Mouse (Mus musculus): ENCODE measurements around the gene Tmem247. TPM values are rescaled to one million over a fixed set of nuclear protein-coding genes. Genes with fewer than 3 reads are reported as not detected.

Gene Tmem247
- total RNA-seq (2021): not detected
- long read RNA-seq, experiment 1: 0 reads
- long read RNA-seq, experiment 2: 0 reads

DNA sequence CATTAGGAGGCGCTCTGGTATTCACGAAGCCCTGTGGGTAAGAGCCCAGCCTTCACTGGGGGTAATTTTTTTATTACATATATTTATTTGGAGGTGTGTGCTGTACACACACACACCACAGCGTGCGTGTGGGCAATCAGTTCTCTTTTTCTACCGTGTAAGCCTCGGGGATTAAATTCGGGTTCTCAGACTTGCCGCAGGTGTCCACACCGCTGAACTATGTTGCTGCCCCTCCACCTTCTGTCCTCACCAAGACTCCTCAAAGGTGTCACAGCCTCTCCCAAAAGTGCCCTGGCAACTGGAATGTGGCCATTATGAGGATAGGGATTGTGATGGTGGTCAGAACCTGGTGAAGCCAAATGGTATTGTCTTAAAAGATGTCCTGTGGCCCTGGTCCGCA lies at the start of gene Tmem247:
Tmem247 (plus strand) TSS at position 301 of the 400 bp plus-strand sequence.
- intact Hi-C loops (cut with DNase I): no loop called here
- DNase-seq (ENCODE audit: low spot score in 2 of 2): no peak

DNA sequence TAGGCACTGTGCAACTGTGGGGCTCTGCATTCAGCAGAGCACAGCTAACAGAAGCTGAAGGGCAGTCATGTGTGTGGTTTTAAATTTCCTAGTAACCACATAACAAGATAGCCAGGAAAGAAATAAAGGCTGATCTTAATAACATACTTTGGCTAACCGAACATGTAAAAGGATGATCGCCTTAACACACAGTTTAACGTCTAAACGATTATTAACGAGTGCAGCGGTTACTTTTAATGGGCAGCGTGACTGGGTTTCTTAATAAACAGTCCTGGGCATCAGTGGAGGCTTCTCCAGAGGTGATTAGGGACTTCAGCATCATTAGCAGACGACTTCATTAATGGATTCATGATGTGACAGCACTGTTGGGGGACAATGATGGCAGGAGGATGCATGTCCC lies 46.6 kb upstream of the Tmem247 start:
- intact Hi-C loops (cut with DNase I): no loop called here
- DNase-seq (ENCODE audit: low spot score in 2 of 2): no peak

GRCm38 (mm10) chr17:86872643-86873042 lies 44.5 kb upstream of the Tmem247 start:
- intact Hi-C loops (cut with DNase I): no loop called here

DNA sequence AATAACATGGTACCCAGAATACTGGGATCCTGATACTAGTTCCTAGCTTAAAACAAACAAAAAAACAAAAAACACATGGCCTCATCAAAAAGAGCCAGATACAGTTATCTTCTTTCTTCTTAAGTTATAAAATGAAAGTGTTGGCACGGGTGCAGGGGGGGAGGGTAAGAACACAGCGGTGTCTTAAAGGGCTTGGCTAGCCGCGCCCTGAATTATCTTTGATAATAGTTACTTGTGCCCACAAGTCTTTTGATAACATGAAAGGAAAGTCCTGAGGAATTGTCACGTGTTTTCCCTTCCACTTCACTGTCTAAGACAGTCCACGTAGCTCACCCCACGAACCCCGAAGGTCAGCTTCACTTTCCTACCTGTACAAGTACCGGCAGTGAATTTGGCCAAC lies 40.2 kb upstream of the Tmem247 start:
- no peak for DNase-seq (ENCODE audit: low spot score in 2 of 2)
- intact Hi-C loops (cut with DNase I): no loop called here

More at GRCm38 (mm10) chr17:86872643-86873042, 44.5 kb upstream of the Tmem247 start:
- no peak for DNase-seq (ENCODE audit: low spot score in 2 of 2)

DNA sequence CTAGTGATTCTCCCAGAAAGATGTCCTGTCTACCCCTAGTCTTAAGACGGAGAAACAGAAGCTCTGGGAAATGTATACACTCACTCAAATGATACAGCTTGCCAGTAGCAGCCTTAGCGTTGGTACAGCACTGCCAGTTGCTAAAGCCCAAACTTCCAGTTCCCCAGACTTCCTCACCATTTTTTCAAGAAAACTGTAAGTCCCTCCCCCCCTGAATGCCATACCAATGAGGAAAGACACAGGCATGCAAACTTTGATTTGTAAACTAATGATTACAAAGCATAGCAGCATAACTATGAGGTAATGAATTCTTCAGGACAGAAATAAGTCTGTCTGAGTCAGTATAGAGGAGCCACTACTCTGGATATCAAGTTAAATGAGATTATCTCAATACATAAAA lies 39.4 kb upstream of the Tmem247 start:
- no peak for DNase-seq (ENCODE audit: low spot score in 2 of 2)
- intact Hi-C loops (cut with DNase I): no loop called here

DNA sequence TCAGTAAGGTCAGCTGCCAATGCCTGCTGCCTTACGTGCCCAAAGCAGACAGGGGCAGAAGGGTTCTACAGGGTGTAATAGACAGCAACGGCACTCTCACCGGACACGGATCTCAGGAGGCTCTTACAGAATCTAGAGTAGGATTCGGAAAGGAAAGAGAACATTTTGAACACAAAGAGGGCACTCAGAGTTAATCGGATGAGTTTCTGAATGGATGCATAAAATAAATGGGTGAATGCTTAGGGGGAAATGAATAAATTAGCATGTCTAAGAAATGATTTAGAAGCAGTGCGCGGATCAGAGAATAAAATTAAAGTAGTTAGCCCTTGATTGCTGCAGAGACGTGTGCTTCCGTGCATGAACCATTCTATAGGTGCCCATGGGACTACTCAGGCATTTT lies 37.1 kb upstream of the Tmem247 start:
- intact Hi-C loops (cut with DNase I): no loop called here
- DNase-seq (ENCODE audit: low spot score in 2 of 2): no peak

- no peak for DNase-seq (ENCODE audit: low spot score in 2 of 2)
- intact Hi-C loops (cut with DNase I): no loop called here
Measured at GRCm38 (mm10) chr17:86880461-86881044, 36.6 kb upstream of the Tmem247 start.

GRCm38 (mm10) chr17:86895191-86895590 lies 22.0 kb upstream of the Tmem247 start:
- intact Hi-C loops (cut with DNase I): no loop called here

GRCm38 (mm10) chr17:86897486-86898165 lies 19.5 kb upstream of the Tmem247 start:
- DNase-seq (ENCODE audit: low spot score in 2 of 2): no peak
- intact Hi-C loops (cut with DNase I): no loop called here

More at GRCm38 (mm10) chr17:86895191-86895590, 22.0 kb upstream of the Tmem247 start:
- DNase-seq (ENCODE audit: low spot score in 2 of 2): no peak

- DNase-seq (ENCODE audit: low spot score in 2 of 2): no peak
- intact Hi-C loops (cut with DNase I): loop anchor here (10.0 kb wide), 1 partner anchor 595 kb away; no protein-coding TSS in a partner anchor
Measured at GRCm38 (mm10) chr17:86899821-86900220, 17.3 kb upstream of the Tmem247 start.

GRCm38 (mm10) chr17:86900564-86900963 lies 16.6 kb upstream of the Tmem247 start:
- intact Hi-C loops (cut with DNase I): loop anchor here (10.0 kb wide), 1 partner anchor 596 kb away; no protein-coding TSS in a partner anchor
- no peak for DNase-seq (ENCODE audit: low spot score in 2 of 2)

GRCm38 (mm10) chr17:86902399-86903067 lies 14.6 kb upstream of the Tmem247 start:
- DNase-seq (ENCODE audit: low spot score in 2 of 2): no peak
- intact Hi-C loops (cut with DNase I): loop anchor here (10.0 kb wide), 1 partner anchor 598 kb away; no protein-coding TSS in a partner anchor

GRCm38 (mm10) chr17:86903596-86903995 lies 13.6 kb upstream of the Tmem247 start:
- DNase-seq (ENCODE audit: low spot score in 2 of 2): peak in 1 of 2 experiments; percentile 40
- intact Hi-C loops (cut with DNase I): loop anchor here (10.0 kb wide), 1 partner anchor 599 kb away; no protein-coding TSS in a partner anchor

DNA sequence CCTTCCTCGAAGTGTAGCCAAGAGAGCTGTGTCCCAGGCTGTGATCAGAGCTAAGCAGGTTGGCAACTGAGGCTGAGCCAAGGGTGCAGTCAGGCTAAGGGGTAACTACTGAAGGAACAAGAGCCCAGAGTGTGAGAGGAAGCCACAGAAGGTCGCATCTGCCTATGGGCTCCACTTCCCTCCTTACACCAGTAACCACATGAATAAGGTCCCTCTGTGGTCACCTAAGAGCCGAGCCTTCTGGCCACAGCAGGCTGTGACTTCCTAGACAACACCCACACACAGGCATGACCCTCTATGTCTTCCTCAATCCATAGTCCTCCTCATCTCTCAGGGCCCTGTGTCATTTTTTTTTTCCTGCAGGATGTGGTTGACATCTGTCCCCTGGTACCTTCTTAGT lies 12.9 kb upstream of the Tmem247 start:
- intact Hi-C loops (cut with DNase I): loop anchor here (10.0 kb wide), 1 partner anchor 599 kb away; no protein-coding TSS in a partner anchor

DNA sequence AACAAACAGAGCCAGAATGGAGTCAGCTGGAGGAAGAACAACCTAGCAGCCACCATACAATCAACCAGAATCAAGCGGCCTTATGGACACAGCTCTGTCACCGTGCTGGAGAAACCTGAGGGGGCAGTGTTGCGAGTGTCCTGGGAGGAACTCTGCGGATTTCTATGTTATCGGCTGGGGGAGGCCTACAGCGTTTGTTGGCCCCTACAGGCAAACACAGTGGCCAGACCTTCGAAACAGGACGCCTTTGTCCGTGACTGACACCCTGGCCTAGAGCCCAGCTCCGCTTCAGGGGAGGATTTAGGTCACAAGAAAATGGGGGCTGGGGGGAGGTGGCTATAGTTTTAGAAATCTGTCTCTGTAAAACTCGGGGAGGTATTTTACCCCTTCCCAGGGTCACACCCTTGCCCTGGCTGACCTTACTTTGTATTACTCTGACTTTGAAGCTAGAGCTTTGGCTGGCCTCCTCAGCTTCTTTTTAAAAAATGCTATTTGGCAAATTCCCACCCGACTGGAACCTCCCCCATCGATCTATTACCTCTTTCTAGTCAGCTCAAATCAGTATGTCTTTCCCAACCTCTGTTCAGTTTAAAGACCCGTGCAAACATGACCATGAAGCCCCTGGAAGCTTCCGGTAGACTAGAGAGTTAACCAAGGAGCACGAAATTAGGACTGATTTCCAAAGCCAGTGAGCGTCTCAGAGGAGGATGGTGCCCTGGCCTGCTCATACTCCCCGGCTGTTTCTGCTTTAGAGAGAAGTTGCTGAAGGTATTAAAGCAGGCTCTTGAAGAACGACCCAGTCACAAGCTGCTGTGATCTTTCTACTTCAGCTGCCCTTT lies 11.6 kb upstream of the Tmem247 start:
- intact Hi-C loops (cut with DNase I): loop anchor here (5.0 to 10.0 kb wide), 5 partner anchors 342 to 743 kb away; no protein-coding TSS in a partner anchor

More for the DNA sequence above, 12.9 kb upstream of the Tmem247 start:
- no peak for DNase-seq (ENCODE audit: low spot score in 2 of 2)

GRCm38 (mm10) chr17:86906136-86906461 lies 11.0 kb upstream of the Tmem247 start:
- DNase-seq (ENCODE audit: low spot score in 2 of 2): peak; percentile 85 to 93

More for the DNA sequence above, 11.6 kb upstream of the Tmem247 start:
- peak; percentile 41 to 68 for DNase-seq (ENCODE audit: low spot score in 2 of 2)

DNA sequence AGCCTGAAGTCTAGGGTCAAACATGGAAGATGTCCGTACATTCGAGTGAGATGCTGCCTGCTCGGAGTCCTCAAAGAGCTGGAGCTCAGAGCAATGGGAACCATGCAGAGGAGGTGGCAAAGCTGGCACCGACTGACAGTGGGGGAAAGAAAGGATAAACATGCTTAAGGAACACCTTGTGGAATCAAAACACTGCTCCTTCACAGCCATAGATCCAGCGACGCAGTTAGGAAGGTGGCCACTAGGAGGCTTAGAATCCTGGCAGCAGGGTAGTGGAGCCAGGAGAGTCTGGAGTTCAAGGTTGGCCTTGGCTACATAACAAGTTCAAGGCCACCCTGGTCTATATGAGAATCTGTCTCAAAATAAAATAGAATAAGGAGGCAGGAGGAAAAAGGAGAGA lies 10.5 kb upstream of the Tmem247 start:
- intact Hi-C loops (cut with DNase I): loop anchor here (5.0 to 10.0 kb wide), 5 partner anchors 341 to 744 kb away; no protein-coding TSS in a partner anchor
- DNase-seq (ENCODE audit: low spot score in 2 of 2): no peak

More at GRCm38 (mm10) chr17:86906136-86906461, 11.0 kb upstream of the Tmem247 start:
- intact Hi-C loops (cut with DNase I): loop anchor here (5.0 to 10.0 kb wide), 5 partner anchors 341 to 744 kb away; no protein-coding TSS in a partner anchor

DNA sequence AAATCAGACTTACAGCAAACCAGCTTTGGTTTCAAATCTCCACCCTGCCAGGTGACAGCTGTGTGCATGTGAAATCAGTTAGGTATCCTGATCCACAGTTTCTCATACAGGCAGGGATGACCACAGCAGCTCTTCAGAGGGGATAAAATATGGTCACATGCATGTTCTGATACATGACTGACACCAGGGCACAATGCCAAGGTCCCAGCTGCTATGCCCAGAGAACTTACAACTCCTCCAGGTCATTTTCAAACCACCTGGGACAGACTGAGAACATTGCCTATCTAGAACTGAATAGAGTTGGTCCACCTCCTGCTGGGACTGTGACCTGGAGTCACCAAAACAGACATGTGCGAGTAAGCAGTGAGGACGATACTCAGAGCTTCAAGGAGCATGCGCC lies 10.1 kb upstream of the Tmem247 start:
- intact Hi-C loops (cut with DNase I): loop anchor here (5.0 to 10.0 kb wide), 5 partner anchors 340 to 745 kb away; no protein-coding TSS in a partner anchor
- DNase-seq (ENCODE audit: low spot score in 2 of 2): no peak

- DNase-seq (ENCODE audit: low spot score in 2 of 2): no peak
- intact Hi-C loops (cut with DNase I): loop anchor here (5.0 to 10.0 kb wide), 5 partner anchors 339 to 746 kb away; no protein-coding TSS in a partner anchor
Measured at GRCm38 (mm10) chr17:86908316-86908715, 8.8 kb upstream of the Tmem247 start.
